Mouse (Mus musculus): Measurements from ENCODE around the gene Bglap2. TPM values are rescaled to one million over a fixed set of nuclear protein-coding genes. Genes with fewer than 3 reads are reported as not detected.

Bglap2 gene
- total and polyA plus RNA-seq, 2 experiments from 2014 or later = not detected

DNA sequence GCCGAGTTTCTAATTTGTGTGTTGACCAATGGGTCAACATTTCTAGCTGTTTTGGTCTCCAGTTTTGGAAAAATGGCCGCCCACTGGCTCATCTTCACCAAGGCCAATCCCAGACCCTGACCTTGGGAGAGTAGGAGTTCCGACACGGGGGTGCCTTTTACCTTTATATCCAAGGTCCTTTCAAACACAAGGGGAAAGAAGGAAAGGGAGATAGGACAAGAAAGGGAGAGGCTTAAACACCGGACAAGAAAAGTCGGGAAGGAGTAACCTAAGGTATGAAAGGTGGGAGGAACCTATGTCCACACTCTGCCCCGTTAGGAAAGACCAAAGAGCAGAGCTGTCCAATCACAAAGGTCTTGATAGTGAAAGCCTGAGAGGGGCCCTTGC is 32.1 kb upstream of the Bglap2 start:
- ATAC-seq (ENCODE audit: insufficient read depth, low read depth) = peak; percentile 2; the same call in 1 of the 2 replicates
- 19% methylated on average over 7 of the region's 7 CpGs for WGBS
- peaks cover 12% of the 10 kb centered on the region; the same call in 1 of the 2 replicates for H3K4me1 ChIP-seq (ENCODE audit: control insufficient read depth, insufficient read depth)

DNA sequence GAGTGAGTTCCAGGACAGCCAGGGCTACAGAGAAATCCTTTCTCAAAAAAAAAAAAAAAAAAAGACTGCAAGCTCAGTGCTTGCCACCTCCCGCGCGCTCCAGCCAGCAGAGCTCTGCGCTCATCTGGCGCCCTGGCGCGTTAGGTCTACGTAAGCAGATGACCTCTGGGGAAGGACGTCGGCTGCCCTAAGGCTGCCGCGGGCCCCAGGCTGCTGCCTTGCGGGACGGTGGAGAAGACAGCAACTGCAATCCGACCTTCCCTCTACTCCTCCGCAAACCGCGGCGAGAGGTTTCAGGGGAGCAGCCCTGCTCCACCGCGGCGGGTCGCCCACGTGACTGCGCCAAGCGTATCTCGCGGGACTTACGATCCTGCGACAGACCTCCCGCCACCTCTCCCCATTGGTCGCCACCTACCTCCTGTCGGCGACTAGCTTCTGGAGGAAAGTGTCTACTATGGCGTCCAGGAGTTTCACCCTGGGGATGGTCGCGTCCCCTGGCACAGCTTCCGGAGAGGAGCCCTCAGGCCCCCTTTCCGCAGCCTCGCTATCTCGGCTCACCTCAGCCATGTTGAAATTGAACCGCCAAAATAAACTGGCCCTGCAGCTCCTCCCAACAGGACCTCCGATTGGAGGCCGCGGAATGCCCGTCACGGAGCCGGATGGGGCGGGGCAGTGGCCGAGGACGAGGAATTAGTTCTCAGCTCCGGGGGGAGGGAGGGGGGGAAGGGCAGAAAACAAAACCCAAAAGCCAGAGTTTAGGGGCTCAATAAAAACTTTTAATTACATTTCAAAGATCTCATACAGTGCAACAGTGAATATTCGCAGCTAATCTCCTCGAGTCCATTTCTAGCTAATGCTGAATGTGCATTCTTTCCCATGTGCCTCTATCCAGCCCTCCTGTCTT is 31.5 kb upstream of the Bglap2 start, which contains the start of gene Pmf1:
Gene Pmf1, minus strand, starts transcription at position 591 of the 904 bp plus-strand sequence.
- under 1% methylated on average over 54 of the region's 54 CpGs for WGBS
- H3K4me1 ChIP-seq (ENCODE audit: control insufficient read depth, insufficient read depth) = peaks cover 12% of the 10 kb centered on the region; the same call in 1 of the 2 replicates
- no peaks in the 10 kb centered on the region for H3K27me3 ChIP-seq (ENCODE audit: control insufficient read depth, insufficient read depth, low read length)
- ATAC-seq (ENCODE audit: insufficient read depth, low read depth) = peak; percentile 92
- H3K36me3 ChIP-seq (replicated peaks; ENCODE audit: control insufficient read depth, insufficient read depth, low read length) = peaks cover 13% of the 10 kb centered on the region
- H3K27ac ChIP-seq (ENCODE audit: low read depth) = peak within 1 kb of the TSS; percentile 100
- peak; percentile 92 for DNase-seq (ENCODE audit: low spot score)
- H3K4me3 ChIP-seq (ENCODE audit: low read depth, low read length) = peak within 1 kb of the TSS; percentile 64
- TF ChIP-seq EP300 (IDR thresholded peaks at IDR 0.05; ENCODE audit: low read depth) = no peak; the same call in none of the 2 replicates
- TF ChIP-seq CTCF (IDR thresholded peaks at IDR 0.05; ENCODE audit: low read depth) = no peak
- peak within 1 kb of the TSS; percentile 85 for H3K9ac ChIP-seq (replicated peaks; ENCODE audit: low read depth, low read length)
- peak within 1 kb of the TSS; percentile 62 for H3K4me2 ChIP-seq (ENCODE audit: low read depth, low read length)
- no peaks in the 10 kb centered on the region for H3K9me3 ChIP-seq (replicated peaks; ENCODE audit: control insufficient read depth, low read length)

More for the DNA sequence above, 32.1 kb upstream of the Bglap2 start:
- H3K9me3 ChIP-seq (replicated peaks; ENCODE audit: control insufficient read depth, low read length) = no peaks in the 10 kb centered on the region
- H3K27ac ChIP-seq (ENCODE audit: low read depth) = peak overlapping the region; percentile 100
- H3K36me3 ChIP-seq (replicated peaks; ENCODE audit: control insufficient read depth, insufficient read depth, low read length) = peaks cover 20% of the 10 kb centered on the region
- H3K4me2 ChIP-seq (ENCODE audit: low read depth, low read length) = peak overlapping the region; percentile 62
- H3K4me3 ChIP-seq (ENCODE audit: low read depth, low read length) = peak overlapping the region; percentile 64
- no peak for DNase-seq (ENCODE audit: low spot score)
- TF ChIP-seq CTCF (IDR thresholded peaks at IDR 0.05; ENCODE audit: low read depth) (no peak), EP300 (IDR thresholded peaks at IDR 0.05; ENCODE audit: low read depth) (no peak)
- H3K27me3 ChIP-seq (ENCODE audit: control insufficient read depth, insufficient read depth, low read length) = no peaks in the 10 kb centered on the region
- H3K9ac ChIP-seq (replicated peaks; ENCODE audit: low read depth, low read length) = peak overlapping the region; percentile 85; the same call in 1 of the 2 replicates

DNA sequence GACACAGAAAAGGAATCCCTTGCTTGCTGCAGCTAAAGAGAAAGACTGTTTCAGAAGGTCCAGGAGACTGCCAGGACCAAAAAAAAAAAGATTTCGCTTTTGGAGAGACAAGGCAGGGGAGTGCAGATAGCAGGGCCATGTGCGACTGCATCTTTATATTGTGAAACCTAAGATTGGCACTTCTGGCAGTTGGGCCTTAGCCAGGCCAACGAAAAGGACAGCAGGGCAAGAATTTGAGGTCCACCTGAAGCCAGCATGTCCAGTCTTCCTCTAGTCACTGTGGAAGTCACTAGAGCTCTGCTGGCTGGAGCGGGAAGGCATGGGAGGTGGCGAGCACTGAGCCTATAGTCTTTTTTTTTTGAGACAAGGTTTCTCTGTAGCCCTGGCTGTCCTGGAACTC is 30.5 kb upstream of the Bglap2 start:
- DNase-seq (ENCODE audit: low spot score) = no peak
- Histone ChIP-seq H3K9me3 (replicated peaks; ENCODE audit: control insufficient read depth, low read length) (no peaks in the 10 kb centered on the region), H3K4me1 (ENCODE audit: control insufficient read depth, insufficient read depth) (peaks cover 12% of the 10 kb centered on the region; the same call in 1 of the 2 replicates), H3K36me3 (replicated peaks; ENCODE audit: control insufficient read depth, insufficient read depth, low read length) (peaks cover 10% of the 10 kb centered on the region), H3K4me2 (ENCODE audit: low read depth, low read length) (peak overlapping the region; percentile 62), H3K27ac (ENCODE audit: low read depth) (peak overlapping the region; percentile 100), H3K9ac (replicated peaks; ENCODE audit: low read depth, low read length) (peak overlapping the region; percentile 85; the same call in 1 of the 2 replicates), H3K27me3 (ENCODE audit: control insufficient read depth, insufficient read depth, low read length) (no peaks in the 10 kb centered on the region), H3K4me3 (ENCODE audit: low read depth, low read length) (peak overlapping the region; percentile 64)
- ATAC-seq (ENCODE audit: insufficient read depth, low read depth) = no peak
- 37% methylated on average over 5 of the region's 5 CpGs for WGBS
- TF ChIP-seq CTCF (IDR thresholded peaks at IDR 0.05; ENCODE audit: low read depth) (no peak), EP300 (IDR thresholded peaks at IDR 0.05; ENCODE audit: low read depth) (no peak)

DNA sequence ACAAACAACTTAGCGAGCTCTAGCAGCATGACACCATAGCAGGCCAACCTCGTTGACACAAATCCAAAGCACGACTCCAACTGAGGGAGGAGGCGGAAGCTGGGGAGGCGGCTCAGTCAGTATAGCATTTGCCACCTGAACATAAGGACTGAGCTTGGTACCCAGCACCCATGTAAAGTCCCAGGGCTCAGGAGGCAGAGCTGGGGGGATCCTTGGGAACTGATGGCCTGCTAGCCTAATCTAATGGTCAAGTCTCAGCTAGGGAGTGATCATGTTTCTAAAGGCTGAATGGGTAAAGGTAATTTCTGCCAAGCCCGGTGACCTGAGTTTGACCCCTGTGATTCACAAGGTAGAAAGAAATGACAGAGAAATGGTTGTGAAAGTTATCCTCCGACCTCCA is 29.0 kb upstream of the Bglap2 start:
- 61% methylated on average over 7 of the region's 7 CpGs for WGBS
- H3K9ac ChIP-seq (replicated peaks; ENCODE audit: low read depth, low read length) = no peak overlapping the region
- DNase-seq (ENCODE audit: low spot score) = no peak
- no peak for TF ChIP-seq EP300 (IDR thresholded peaks at IDR 0.05; ENCODE audit: low read depth)
- TF ChIP-seq CTCF (IDR thresholded peaks at IDR 0.05; ENCODE audit: low read depth) = no peak
- peaks cover 10% of the 10 kb centered on the region for H3K36me3 ChIP-seq (replicated peaks; ENCODE audit: control insufficient read depth, insufficient read depth, low read length)
- no peak overlapping the region for H3K4me3 ChIP-seq (ENCODE audit: low read depth, low read length)
- H3K4me1 ChIP-seq (ENCODE audit: control insufficient read depth, insufficient read depth) = peaks cover 12% of the 10 kb centered on the region; the same call in 1 of the 2 replicates
- no peaks in the 10 kb centered on the region for H3K9me3 ChIP-seq (replicated peaks; ENCODE audit: control insufficient read depth, low read length)
- no peaks in the 10 kb centered on the region for H3K27me3 ChIP-seq (ENCODE audit: control insufficient read depth, insufficient read depth, low read length)
- no peak for ATAC-seq (ENCODE audit: insufficient read depth, low read depth)
- H3K27ac ChIP-seq (ENCODE audit: low read depth) = no peak overlapping the region
- H3K4me2 ChIP-seq (ENCODE audit: low read depth, low read length) = no peak overlapping the region

GRCm38 (mm10) chr3:88407090-88407489 is 28.6 kb upstream of the Bglap2 start:
- Histone ChIP-seq H3K4me3 (ENCODE audit: low read depth, low read length) (no peak overlapping the region), H3K36me3 (replicated peaks; ENCODE audit: control insufficient read depth, insufficient read depth, low read length) (peaks cover 6% of the 10 kb centered on the region), H3K27me3 (ENCODE audit: control insufficient read depth, insufficient read depth, low read length) (no peaks in the 10 kb centered on the region), H3K4me1 (ENCODE audit: control insufficient read depth, insufficient read depth) (peaks cover 12% of the 10 kb centered on the region; the same call in 1 of the 2 replicates), H3K4me2 (ENCODE audit: low read depth, low read length) (no peak overlapping the region), H3K27ac (ENCODE audit: low read depth) (no peak overlapping the region), H3K9ac (replicated peaks; ENCODE audit: low read depth, low read length) (no peak overlapping the region), H3K9me3 (replicated peaks; ENCODE audit: control insufficient read depth, low read length) (no peaks in the 10 kb centered on the region)
- WGBS = 0% methylated on average over 2 of the region's 2 CpGs
- peak; percentile 87 for DNase-seq (ENCODE audit: low spot score)
- TF ChIP-seq EP300 (IDR thresholded peaks at IDR 0.05; ENCODE audit: low read depth) (no peak), CTCF (IDR thresholded peaks at IDR 0.05; ENCODE audit: low read depth) (peak; percentile 94)
- no peak for ATAC-seq (ENCODE audit: insufficient read depth, low read depth)

Measured in heart, postnatal 0 days (tissue).